Mouse (Mus musculus) erythroid progenitor cell, adult 5-6 weeks (primary cell): Measurements from ENCODE around the gene Sgsm2. TPM values are rescaled to one million over a fixed set of nuclear protein-coding genes. Genes with fewer than 3 reads are reported as not detected.

ENCODE experiments used
- ATAC-seq: replicated peaks from 2 replicates; pipeline ENCODE4 v1.8.0; 2016; ENCODE audit warnings: moderate number of reproducible peaks, mild to moderate bottlenecking, moderate TSS enrichment, inconsistent platforms; ENCODE audit not compliant: poor library complexity, low FRiP score, severe bottlenecking
- total RNA-seq, 2 experiments: library from RNA; stranded (forward) in 1 of 2; stranded (reverse) in 1 of 2; fragments of 150-400 nt in 1 of 2; fragments of 186-747, 209-891 nt in 1 of 2; gene quantifications; 2 replicates each; pipeline versions ENCODE4 v1.2.3 to v1.2.4; 2015 to 2017; ENCODE audit warnings: low replicate concordance in 2 of 2

Sgsm2 gene
- total RNA-seq, 2 experiments from 2014 or later = 0.76 to 0.84 TPM

- ATAC-seq = 0 out of 2 replicates have a peak, but pooled peaks have one; percentile 21
Observed at GRCm38 (mm10) chr11:74895980-74896900, 620 bp downstream of the Sgsm2 start.

GRCm38 (mm10) chr11:74894619-74895018 is 2.2 kb downstream of the Sgsm2 start:
- ATAC-seq = no peak

DNA sequence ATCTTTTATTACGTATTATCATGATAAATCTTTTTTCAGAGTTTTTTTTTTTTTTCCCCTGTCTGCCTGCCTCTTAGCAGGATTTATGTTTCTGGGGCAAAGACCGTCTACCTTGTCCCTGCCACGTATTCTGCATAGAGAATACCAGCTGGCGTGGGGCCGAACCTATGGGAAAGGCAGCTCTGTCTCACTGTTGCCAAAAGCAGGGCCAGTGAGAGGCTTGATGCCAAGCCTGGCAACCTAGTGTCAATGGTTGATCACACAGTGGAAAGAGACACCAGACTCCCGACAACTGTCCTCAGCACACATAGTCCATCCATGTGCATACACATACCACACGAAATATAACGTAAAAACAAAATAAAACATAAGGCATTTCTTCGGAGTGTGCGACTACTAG is 13.8 kb downstream of the Sgsm2 start:
- ATAC-seq = no peak

- ATAC-seq = no peak
Observed at GRCm38 (mm10) chr11:74881979-74882378, 14.9 kb downstream of the Sgsm2 start.

GRCm38 (mm10) chr11:74880999-74881398 is 15.9 kb downstream of the Sgsm2 start:
- no peak for ATAC-seq

DNA sequence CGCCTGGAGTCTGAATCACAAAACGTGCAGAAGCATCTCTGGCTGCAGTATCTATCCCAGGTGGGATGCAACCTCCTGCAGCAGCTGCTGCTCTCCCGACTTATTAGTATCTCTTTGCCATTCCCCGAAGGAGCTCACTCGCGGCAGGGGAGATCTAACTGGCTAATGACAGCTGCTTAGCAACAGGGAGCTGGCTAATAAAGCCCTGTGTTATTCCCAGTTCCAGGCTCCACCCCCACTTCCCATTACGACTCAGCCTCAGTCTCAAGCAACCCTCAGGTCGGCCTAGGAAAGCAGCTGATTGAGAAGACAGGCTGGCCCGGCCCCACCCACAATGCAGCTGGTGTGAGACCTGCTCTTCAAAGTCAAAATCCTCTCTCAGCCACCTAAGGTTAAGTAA is 20.1 kb downstream of the Sgsm2 start:
- ATAC-seq = no peak

DNA sequence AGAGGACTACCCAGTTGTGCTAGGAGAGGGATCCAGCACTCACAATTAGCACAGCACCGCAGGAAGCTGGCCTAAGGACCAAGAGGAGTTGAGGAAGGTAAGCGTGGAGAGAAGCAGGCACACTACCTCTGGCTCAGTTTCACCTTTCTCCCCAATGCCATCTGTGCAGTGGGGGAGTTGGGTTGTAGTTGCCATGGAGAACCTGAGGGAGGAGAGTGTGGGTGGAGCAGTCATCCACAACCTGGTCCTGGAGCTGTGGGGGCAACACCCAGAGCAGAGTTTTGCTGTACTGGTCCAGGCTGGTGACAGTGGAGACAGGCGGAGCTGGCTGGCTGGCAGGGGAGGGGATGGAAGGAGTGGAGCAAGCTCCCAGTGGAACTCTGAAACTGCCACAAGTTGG is 22.2 kb downstream of the Sgsm2 start:
- ATAC-seq = 0 out of 2 replicates have a peak, but pooled peaks have one; percentile 15

- ATAC-seq = no peak
Observed at GRCm38 (mm10) chr11:74870991-74871622, 25.8 kb downstream of the Sgsm2 start.

GRCm38 (mm10) chr11:74870544-74870943 is 26.3 kb downstream of the Sgsm2 start:
- ATAC-seq = no peak

DNA sequence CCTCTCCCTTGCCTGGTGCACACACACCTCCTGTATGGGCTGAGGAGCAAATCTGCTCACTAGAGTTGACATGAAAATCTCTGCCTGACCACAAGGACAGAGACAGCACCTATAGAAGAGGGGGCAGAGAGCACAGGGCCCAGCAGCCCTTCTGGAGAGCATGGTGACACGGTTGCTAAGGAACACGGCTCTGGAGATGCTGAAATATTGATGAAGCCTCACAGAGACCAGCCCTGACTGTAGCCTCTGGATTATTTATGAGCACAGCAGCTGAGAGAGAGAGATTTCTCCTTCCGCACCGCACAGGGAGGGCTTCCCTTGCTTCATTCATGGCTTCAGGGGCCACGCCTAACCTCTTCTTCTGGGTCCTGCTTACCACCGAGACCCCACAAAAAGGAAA is 27.3 kb downstream of the Sgsm2 start:
- ATAC-seq = no peak

DNA sequence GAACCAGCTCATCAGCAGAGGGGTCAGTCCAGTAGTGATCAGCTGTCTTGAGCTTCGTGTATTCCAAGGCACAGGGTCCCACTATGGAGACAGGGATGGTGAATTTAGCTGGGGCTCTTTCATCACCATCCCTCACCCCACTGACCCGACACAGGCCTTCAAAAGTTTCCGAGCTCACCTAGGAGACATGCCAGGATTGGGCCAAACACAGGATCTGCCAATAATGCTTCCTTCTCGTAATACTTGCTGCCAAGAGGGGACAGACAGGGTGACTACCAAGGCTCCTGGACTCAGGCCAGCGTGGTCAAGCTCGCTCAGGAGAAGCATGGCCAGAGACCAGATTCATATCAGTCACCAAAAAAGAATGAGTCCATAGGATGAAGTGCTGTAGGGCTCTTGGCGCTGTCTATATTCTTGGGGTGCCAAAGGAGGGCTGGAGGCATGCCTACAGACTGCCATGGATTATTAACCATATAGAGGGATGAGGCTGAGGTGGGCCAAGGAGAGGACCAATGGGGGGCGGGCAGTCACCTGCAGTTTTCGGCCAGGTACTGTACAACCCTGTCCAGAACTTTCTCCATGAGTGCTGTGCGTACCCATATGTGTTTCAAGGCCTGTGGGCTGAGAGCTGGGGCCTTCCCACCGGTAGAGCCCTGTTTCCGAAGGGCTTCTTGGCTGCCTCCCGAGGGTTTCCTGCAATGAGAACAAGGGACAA is 28.7 kb downstream of the Sgsm2 start:
- ATAC-seq = no peak

DNA sequence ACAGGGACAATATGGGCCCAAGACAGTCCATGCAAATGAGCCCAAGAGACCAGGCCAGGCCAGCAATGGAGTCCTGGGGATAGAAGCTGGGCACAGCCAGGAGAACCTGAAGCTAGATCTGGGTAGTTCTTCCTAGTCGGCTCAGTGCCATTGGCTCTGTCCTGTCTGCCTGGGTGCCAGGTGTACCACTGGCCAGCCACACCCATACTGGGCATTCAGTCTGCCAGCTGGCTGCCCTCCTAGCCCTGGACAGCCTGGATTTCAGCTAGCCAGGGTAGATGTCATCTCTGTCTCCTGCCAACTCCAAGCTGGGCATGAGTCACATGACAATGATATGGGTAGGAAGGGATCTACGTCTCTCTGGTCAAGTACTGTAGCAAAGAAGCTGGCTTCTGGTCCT is 29.7 kb downstream of the Sgsm2 start:
- ATAC-seq = no peak

DNA sequence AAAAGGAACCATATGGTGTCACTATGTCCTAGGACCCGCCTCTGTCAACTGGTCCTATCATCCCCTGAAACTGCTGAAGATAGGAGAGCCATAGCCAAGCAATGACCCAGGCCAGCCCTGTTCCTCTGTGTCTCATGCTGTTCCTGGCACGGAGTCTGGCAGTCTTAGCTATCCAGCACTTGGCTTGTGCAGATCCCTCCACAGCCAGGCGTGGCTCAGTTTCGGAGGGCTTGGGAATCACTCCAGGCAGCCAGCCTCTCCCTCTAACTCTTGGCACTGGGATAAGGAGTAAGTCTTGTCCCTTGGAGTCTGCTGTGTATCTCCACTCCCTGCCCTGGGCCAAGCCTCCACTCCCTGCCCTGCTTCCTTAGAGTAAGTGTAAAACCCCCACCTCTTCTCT is 30.2 kb downstream of the Sgsm2 start:
- ATAC-seq = no peak

- ATAC-seq = no peak
Observed at GRCm38 (mm10) chr11:74865252-74865651, 31.6 kb downstream of the Sgsm2 start.

DNA sequence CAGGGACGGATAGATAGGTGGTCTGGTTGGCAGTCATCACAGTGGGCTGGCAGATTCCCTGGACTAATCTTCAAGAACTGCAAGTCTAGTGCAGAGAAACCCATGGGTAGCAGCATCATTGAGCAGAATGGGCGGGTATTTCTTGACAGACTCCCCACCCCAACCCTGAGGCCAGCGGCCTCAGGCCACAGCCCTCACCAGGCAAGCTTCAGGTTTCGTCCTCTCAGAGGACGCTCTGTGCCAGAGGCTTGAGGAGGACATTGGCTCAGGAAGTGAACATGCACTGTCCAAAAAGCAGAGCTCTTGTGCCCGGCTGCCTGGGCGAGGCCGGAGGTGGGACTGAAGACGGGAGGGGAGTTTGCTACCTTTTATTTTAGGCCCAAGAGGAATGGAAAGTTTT is 32.4 kb downstream of the Sgsm2 start:
- no peak for ATAC-seq

DNA sequence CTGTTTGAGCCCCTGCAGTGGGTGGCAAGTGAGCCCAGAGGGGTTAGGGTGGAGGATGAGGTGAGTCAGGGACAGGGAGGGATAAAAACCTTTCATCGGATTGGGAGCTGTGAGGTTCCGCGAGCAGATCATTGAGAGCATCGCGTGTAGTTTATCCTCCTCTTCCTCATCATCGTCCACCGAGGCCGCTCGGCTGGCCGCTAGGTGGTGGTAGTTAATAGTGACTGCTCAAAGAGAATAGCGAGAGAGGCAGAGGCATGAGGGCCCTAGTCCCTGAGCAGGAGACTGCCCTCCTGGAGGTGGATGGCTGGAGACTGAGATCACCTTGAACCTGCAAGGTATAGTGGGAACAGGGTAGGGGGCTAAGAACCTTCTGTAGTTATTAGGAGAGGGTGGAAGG is 33.4 kb downstream of the Sgsm2 start:
- no peak for ATAC-seq

DNA sequence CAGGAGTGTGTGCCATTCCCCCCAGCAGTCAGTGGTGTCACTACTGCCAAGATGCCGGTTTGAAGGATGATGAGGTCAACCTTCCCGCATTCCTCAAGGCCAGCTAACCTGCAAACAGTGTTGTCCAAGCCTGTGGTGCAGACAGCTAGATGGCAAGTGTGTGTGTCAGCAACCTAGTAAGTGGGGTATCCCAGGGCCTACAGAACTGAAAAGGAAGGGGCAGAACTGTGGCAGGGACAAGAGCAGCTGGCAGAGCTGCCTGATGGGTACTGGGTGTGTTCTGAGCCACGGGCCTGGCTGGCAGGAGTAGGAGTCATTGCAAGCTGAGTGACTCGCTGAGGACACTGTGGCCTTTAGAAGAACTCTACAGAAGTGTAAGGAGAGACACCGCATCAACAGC is 34.7 kb downstream of the Sgsm2 start:
- ATAC-seq = no peak

DNA sequence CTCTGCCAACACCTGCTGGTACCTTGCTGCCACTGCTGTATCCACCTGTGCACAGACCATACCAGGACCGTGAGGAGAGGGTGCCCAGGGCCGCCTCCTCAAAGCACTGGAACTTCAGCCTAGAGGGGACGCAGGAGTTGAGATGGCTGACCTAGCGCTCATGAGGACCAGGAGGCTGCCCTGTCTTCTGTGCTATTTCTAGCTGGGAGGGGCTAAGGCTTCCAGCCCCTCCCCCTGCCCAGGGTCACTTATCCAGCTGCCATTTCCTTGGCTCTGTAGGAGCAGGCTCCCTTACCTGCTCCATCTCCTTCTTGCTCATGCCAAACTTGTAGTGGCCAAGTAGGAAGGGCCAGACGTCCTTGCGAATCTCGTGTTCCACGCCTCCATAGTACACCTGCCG is 39.1 kb downstream of the Sgsm2 start:
- ATAC-seq = no peak

DNA sequence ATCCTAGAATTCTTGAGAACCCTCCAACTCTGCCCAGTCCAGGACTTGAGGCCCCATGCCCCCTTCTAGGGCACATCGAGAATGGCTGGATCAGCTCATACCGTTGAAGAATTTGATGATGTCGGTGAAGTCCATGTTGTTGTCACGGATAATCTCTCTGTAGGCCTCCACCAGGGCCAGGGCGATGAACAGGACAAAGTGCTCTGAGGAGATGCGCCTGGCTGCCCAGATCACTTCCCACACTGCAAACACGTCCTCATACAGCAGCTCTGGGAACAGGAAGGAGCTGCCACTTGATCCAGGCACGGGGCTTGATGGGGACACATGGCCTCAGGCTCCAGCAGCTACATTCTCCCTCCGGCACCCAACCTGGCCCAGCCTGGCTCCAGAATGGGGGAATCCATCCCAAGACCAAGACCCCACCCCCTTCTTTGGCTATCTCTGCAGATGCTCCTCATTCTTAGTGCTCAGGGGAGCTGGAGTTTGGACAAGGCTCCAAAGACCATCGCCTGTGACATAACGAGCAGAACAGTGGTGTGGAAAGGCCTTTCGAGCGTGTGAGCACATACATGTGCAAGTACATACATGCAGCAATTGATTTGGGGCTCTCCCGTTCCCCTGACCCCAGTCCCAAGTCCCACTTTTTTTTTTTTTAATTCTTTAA is 45.7 kb downstream of the Sgsm2 start:
- no peak for ATAC-seq

- peak; percentile 80 for ATAC-seq
Observed at GRCm38 (mm10) chr11:74847919-74848521, 48.8 kb downstream of the Sgsm2 start.
